Mouse (Mus musculus): ENCODE data around the gene Snx25. TPM values are rescaled to one million over a fixed set of nuclear protein-coding genes. Genes with fewer than 3 reads are reported as not detected.

The Snx25 gene
- polyA plus RNA-seq, 1 experiment from 2014 or later = 6.1 TPM

Other genes with a start within 250 kb of the Snx25 start
- gene Ccdc110, start 217.5 kb downstream of the Snx25 start, polyA plus RNA-seq (2015; fragmentation: Nextera tagmentation; extraction: Ambion mirVana) = 0.37 TPM in 1 of 2 replicates, not detected in the other
- gene 1700029J07Rik, start 176.9 kb downstream of the Snx25 start, polyA plus RNA-seq (2015; fragmentation: Nextera tagmentation; extraction: Ambion mirVana) = 5.0 and 5.2 TPM in 2 replicates
- 57.8 and 59.8 TPM in 2 replicates for gene Ufsp2, start 176.6 kb downstream of the Snx25 start, polyA plus RNA-seq (2015; fragmentation: Nextera tagmentation; extraction: Ambion mirVana)
- gene Lrp2bp, start 152.9 kb downstream of the Snx25 start, polyA plus RNA-seq (2015; fragmentation: Nextera tagmentation; extraction: Ambion mirVana) = 0.24 and 0.72 TPM in 2 replicates
- 24.0 and 26.1 TPM in 2 replicates for gene Ankrd37, start 146.5 kb downstream of the Snx25 start, polyA plus RNA-seq (2015; fragmentation: Nextera tagmentation; extraction: Ambion mirVana)
- 22.9 and 26.5 TPM in 2 replicates for gene Cfap97, start 388 bp downstream of the Snx25 start, polyA plus RNA-seq (2015; fragmentation: Nextera tagmentation; extraction: Ambion mirVana)
- gene Slc25a4, start 59.1 kb upstream of the Snx25 start, polyA plus RNA-seq (2015; fragmentation: Nextera tagmentation; extraction: Ambion mirVana) = 679 and 710 TPM in 2 replicates
- 3.4 and 7.3 TPM in 2 replicates for gene Helt, start 142.5 kb upstream of the Snx25 start, polyA plus RNA-seq (2015; fragmentation: Nextera tagmentation; extraction: Ambion mirVana)